Mouse (Mus musculus): ENCODE measurements at regions not wholly inside any gene's neighbourhood (a gene's known extent, or its start where the extent isn't known, plus 50 kb on each side); places are given as distances from the start of the nearest gene placed in this dataset.

DNA sequence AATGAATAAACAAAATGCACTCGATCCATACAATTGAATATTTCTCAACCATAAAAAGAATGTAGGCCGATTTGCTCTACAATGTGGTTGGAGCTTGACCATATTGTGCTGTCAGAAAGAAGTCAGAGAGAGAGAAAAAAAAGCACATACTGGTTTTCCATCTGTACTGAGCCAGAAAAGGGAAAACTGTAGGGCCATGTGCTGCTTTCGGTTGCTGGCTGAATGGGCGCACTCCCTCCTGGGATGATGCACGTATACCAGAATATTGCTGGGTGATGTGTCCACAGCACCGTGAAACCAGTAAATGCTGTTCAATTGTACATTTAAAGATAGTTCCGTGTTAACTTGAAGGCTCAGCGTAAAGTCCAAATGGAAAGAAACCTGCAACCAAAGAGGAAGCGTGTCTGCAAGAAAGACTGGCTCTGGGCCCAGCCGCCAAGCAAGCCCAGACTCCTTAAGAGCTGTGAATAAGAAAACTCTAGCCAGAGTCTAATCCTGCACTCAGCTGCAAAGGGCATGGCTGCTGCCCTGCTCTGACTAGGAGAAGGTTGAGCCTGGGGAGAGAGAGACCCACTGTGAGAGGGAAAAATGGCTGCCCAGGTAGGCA, 355.2 kb upstream of the Kcnab2 start:
- no peak overlapping the region for H3K4me3 ChIP-seq (ENCODE audit: low read depth, low read length)
- TF ChIP-seq POLR2A (IDR thresholded peaks at IDR 0.05; ENCODE audit: low read depth, low read length) (no peak), CTCF (IDR thresholded peaks at IDR 0.05; ENCODE audit: extremely low read depth, insufficient read length, insufficient replicate concordance, low read depth, low read length) (no peak)
- 85% methylated on average over 10 of the region's 10 CpGs for WGBS
- H3K4me1 ChIP-seq (ENCODE audit: control insufficient read depth, insufficient read depth, insufficient read length, low read length): no peaks in the 10 kb centered on the region
- H3K27ac ChIP-seq (ENCODE audit: insufficient read depth, low read depth, low read length): no peak overlapping the region
- H3K36me3 ChIP-seq (ENCODE audit: control insufficient read depth, insufficient read depth, low read length): no peaks in the 10 kb centered on the region
- H3K27me3 ChIP-seq (ENCODE audit: control insufficient read depth, insufficient read depth, low read length): no peaks in the 10 kb centered on the region

- no peaks in the 10 kb centered on the region for H3K4me1 ChIP-seq (ENCODE audit: control insufficient read depth, insufficient read depth, insufficient read length, low read length)
- no peaks in the 10 kb centered on the region for H3K36me3 ChIP-seq (ENCODE audit: control insufficient read depth, insufficient read depth, low read length)
- no peaks in the 10 kb centered on the region for H3K27me3 ChIP-seq (ENCODE audit: control insufficient read depth, insufficient read depth, low read length)
- WGBS: 18% methylated on average over 11 of the region's 12 CpGs
- no peak overlapping the region for H3K27ac ChIP-seq (ENCODE audit: insufficient read depth, low read depth, low read length)
- no peak overlapping the region for H3K4me3 ChIP-seq (ENCODE audit: low read depth, low read length)
- no peak for TF ChIP-seq POLR2A (IDR thresholded peaks at IDR 0.05; ENCODE audit: low read depth, low read length)
- TF ChIP-seq CTCF (IDR thresholded peaks at IDR 0.05; ENCODE audit: extremely low read depth, insufficient read length, insufficient replicate concordance, low read depth, low read length): no peak
Measured at GRCm38 (mm10) chr4:152825185-152825584, 347.5 kb upstream of the Kcnab2 start.

DNA sequence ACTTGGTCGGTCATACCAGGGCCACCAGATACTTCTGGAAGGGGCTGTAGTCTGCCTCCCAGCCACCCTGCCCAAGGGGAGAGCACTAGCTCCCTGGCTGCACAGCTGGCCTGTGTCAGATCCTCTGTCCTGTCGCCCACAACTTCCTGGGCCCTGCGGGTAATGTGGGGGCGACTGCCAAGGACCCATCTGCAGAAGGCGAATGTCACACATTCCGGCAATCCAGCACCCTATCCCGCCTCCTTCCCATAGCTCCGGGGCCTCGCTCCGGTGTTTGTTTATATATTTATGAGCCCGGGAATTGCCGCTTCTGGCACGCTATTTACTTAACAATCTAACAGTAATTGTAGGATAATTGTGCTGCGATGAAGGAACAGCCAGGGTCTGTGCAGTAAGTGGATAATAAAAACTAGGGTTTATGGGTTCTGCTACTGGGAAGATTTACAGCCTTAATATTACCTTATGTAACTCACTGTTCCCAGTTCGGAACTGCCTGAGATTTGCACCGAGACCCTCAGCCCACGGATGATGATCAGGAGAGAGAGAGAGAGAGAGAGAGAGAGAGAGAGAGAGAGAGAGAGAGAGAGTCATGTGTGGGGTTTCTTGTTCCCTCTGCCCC, 338.6 kb upstream of the Kcnab2 start:
- no peak overlapping the region for H3K27ac ChIP-seq (ENCODE audit: insufficient read depth, low read depth, low read length)
- no peaks in the 10 kb centered on the region for H3K36me3 ChIP-seq (ENCODE audit: control insufficient read depth, insufficient read depth, low read length)
- no peak overlapping the region for H3K4me3 ChIP-seq (ENCODE audit: low read depth, low read length)
- TF ChIP-seq POLR2A (IDR thresholded peaks at IDR 0.05; ENCODE audit: low read depth, low read length) (no peak), CTCF (IDR thresholded peaks at IDR 0.05; ENCODE audit: extremely low read depth, insufficient read length, insufficient replicate concordance, low read depth, low read length) (no peak)
- no peaks in the 10 kb centered on the region for H3K27me3 ChIP-seq (ENCODE audit: control insufficient read depth, insufficient read depth, low read length)
- 37% methylated on average over 17 of the region's 17 CpGs for WGBS
- no peaks in the 10 kb centered on the region for H3K4me1 ChIP-seq (ENCODE audit: control insufficient read depth, insufficient read depth, insufficient read length, low read length)

DNA sequence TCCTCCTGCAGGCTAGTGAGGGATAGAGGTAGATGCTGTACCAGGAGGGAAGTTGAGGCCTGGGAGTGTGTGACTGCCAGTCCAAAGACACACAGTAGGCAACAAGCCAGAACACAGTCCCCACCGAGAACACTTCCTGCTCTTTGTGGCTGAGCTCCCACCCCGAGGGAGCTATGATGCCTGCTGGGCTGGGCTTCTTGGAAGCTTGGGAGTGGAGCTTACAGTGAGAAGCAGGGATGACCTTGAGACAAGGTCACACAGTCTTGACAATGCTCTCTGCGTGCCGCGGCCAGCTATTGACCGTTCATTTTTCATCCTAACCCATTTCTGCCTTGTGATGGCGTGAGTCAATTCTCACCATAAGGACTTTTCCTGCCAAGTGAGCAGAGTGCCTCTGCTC, 328.9 kb upstream of the Kcnab2 start:
- Histone ChIP-seq H3K36me3 (ENCODE audit: control insufficient read depth, insufficient read depth, low read length) (no peaks in the 10 kb centered on the region), H3K4me1 (ENCODE audit: control insufficient read depth, insufficient read depth, insufficient read length, low read length) (no peaks in the 10 kb centered on the region), H3K4me3 (ENCODE audit: low read depth, low read length) (no peak overlapping the region), H3K27me3 (ENCODE audit: control insufficient read depth, insufficient read depth, low read length) (no peaks in the 10 kb centered on the region), H3K27ac (ENCODE audit: insufficient read depth, low read depth, low read length) (no peak overlapping the region)
- TF ChIP-seq CTCF (IDR thresholded peaks at IDR 0.05; ENCODE audit: extremely low read depth, insufficient read length, insufficient replicate concordance, low read depth, low read length): no peak
- no peak for TF ChIP-seq POLR2A (IDR thresholded peaks at IDR 0.05; ENCODE audit: low read depth, low read length)
- WGBS: 80% methylated on average over 7 of the region's 7 CpGs

DNA sequence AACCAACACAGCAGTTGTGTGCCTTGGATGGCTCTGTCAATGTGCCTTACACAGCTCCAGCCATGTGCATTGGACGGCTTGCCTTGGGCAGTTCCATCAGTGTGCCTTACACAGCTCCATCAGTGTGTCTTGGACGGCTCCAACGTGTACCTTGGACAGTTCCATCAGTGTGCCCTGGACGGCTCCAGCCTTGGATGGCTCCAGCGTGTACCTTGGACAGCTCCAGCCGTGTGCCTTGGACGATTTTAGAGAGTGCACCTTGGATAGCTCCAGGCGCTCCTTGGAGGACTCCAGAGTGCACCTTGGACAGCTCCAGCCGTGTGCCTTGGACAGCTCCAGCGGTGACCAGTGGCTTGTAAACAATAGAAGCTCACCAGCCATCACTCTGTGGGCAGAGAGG, 321.7 kb upstream of the Kcnab2 start:
- H3K36me3 ChIP-seq (ENCODE audit: control insufficient read depth, insufficient read depth, low read length): no peaks in the 10 kb centered on the region
- H3K4me1 ChIP-seq (ENCODE audit: control insufficient read depth, insufficient read depth, insufficient read length, low read length): no peaks in the 10 kb centered on the region
- H3K27ac ChIP-seq (ENCODE audit: insufficient read depth, low read depth, low read length): no peak overlapping the region
- 12% methylated on average over 10 of the region's 10 CpGs for WGBS
- no peak for TF ChIP-seq CTCF (IDR thresholded peaks at IDR 0.05; ENCODE audit: extremely low read depth, insufficient read length, insufficient replicate concordance, low read depth, low read length)
- no peak for TF ChIP-seq POLR2A (IDR thresholded peaks at IDR 0.05; ENCODE audit: low read depth, low read length)
- H3K27me3 ChIP-seq (ENCODE audit: control insufficient read depth, insufficient read depth, low read length): no peaks in the 10 kb centered on the region
- H3K4me3 ChIP-seq (ENCODE audit: low read depth, low read length): no peak overlapping the region

- TF ChIP-seq CTCF (IDR thresholded peaks at IDR 0.05; ENCODE audit: extremely low read depth, insufficient read length, insufficient replicate concordance, low read depth, low read length): no peak
- no peak for TF ChIP-seq POLR2A (IDR thresholded peaks at IDR 0.05; ENCODE audit: low read depth, low read length)
Measured at GRCm38 (mm10) chr4:152788431-152788830, 310.8 kb upstream of the Kcnab2 start.

GRCm38 (mm10) chr4:152784972-152785371, 307.3 kb upstream of the Kcnab2 start:
- H3K4me3 ChIP-seq (ENCODE audit: low read depth, low read length): no peak overlapping the region
- H3K27me3 ChIP-seq (ENCODE audit: control insufficient read depth, insufficient read depth, low read length): no peaks in the 10 kb centered on the region
- no peak overlapping the region for H3K27ac ChIP-seq (ENCODE audit: insufficient read depth, low read depth, low read length)
- 95% methylated on average over 2 of the region's 2 CpGs for WGBS
- no peaks in the 10 kb centered on the region for H3K36me3 ChIP-seq (ENCODE audit: control insufficient read depth, insufficient read depth, low read length)
- TF ChIP-seq POLR2A (IDR thresholded peaks at IDR 0.05; ENCODE audit: low read depth, low read length): no peak
- TF ChIP-seq CTCF (IDR thresholded peaks at IDR 0.05; ENCODE audit: extremely low read depth, insufficient read length, insufficient replicate concordance, low read depth, low read length): no peak
- no peaks in the 10 kb centered on the region for H3K4me1 ChIP-seq (ENCODE audit: control insufficient read depth, insufficient read depth, insufficient read length, low read length)

More at GRCm38 (mm10) chr4:152788431-152788830, 310.8 kb upstream of the Kcnab2 start:
- Histone ChIP-seq H3K4me1 (ENCODE audit: control insufficient read depth, insufficient read depth, insufficient read length, low read length) (no peaks in the 10 kb centered on the region), H3K27ac (ENCODE audit: insufficient read depth, low read depth, low read length) (no peak overlapping the region), H3K4me3 (ENCODE audit: low read depth, low read length) (no peak overlapping the region), H3K36me3 (ENCODE audit: control insufficient read depth, insufficient read depth, low read length) (no peaks in the 10 kb centered on the region), H3K27me3 (ENCODE audit: control insufficient read depth, insufficient read depth, low read length) (no peaks in the 10 kb centered on the region)
- WGBS: 82% methylated on average over 7 of the region's 7 CpGs
